Mouse (Mus musculus) midbrain, postnatal 0 days (tissue): ENCODE data around the gene Cpne4. TPM values are rescaled to one million over a fixed set of nuclear protein-coding genes. Genes with fewer than 3 reads are reported as not detected.

Experiments
- ATAC-seq: fragments of 200-750 bp; cut with Nextera tagmentation; 2 replicates; pipeline ENCODE4 v1.8.0; 2017; ENCODE audit warnings: moderate number of reproducible peaks, mild to moderate bottlenecking, moderate TSS enrichment, moderate library complexity; ENCODE audit not compliant: low FRiP score
- DNase-seq: peaks from one replicate; pipeline ENCODE4 v3.0.0-alpha.2; 2015; ENCODE audit warnings: low spot score
- H3K27ac ChIP-seq: fragments of 300-500 bp; sonication (generic); 2 replicates; pipeline ENCODE4 v1.5.1; 2014; ENCODE audit warnings: low read depth, mild to moderate bottlenecking, low read length, mixed read lengths
- H3K27me3 ChIP-seq: fragments of 300-500 bp; sonication (generic); 2 replicates; pipeline ENCODE4 v1.6.1; 2014; ENCODE audit warnings: low read length, control low read depth, mixed read lengths; ENCODE audit not compliant: insufficient read depth
- H3K36me3 ChIP-seq: fragments of 300-500 bp; sonication (generic); 2 replicates; pipeline ENCODE4 v1.6.1; 2014; ENCODE audit warnings: low read length, control low read depth, mixed read lengths; ENCODE audit not compliant: insufficient read depth
- H3K4me1 ChIP-seq: fragments of 300-500 bp; sonication (generic); 2 replicates; pipeline ENCODE4 v1.6.1; 2014; ENCODE audit warnings: mild to moderate bottlenecking, control low read depth, antibody characterized with exemption, low read length, mixed read lengths; ENCODE audit not compliant: insufficient read depth
- H3K4me2 ChIP-seq: fragments of 300-500 bp; sonication (generic); 2 replicates; pipeline ENCODE4 v1.6.1; 2014; ENCODE audit warnings: low read depth, mild to moderate bottlenecking, low read length, mixed read lengths; ENCODE audit not compliant: poor library complexity, severe bottlenecking
- H3K4me3 ChIP-seq: fragments of 300-500 bp; sonication (generic); 2 replicates; pipeline ENCODE4 v1.5.1; 2014; ENCODE audit warnings: low read depth, mild to moderate bottlenecking, low read length, moderate library complexity
- H3K9ac ChIP-seq: fragments of 300-500 bp; sonication (generic); replicated peaks from 2 replicates; pipeline ENCODE4 v1.6.1; 2014; ENCODE audit warnings: mild to moderate bottlenecking, low read length, moderate library complexity, mixed read lengths; ENCODE audit not compliant: poor library complexity, severe bottlenecking
- H3K9me3 ChIP-seq: fragments of 300-500 bp; sonication (generic); 2 replicates; pipeline ENCODE4 v1.6.1; 2016; ENCODE audit warnings: low read length, control low read depth
- CTCF ChIP-seq: IDR thresholded peaks from 2 replicates; pipeline ENCODE4 v1.5.1; 2016; ENCODE audit warnings: antibody characterized with exemption, mild to moderate bottlenecking
- WGBS: fragments of 180-500 bp; shearing (Covaris S2); extraction: QIAGEN DNeasy Blood & Tissue Kit; methylation state at CpG from one replicate; pipeline ENCODE4 v1.1.7; 2014; 5-methylcytosine and 5-hydroxymethylcytosine counted together
- microRNA-seq: library from miRNA; unstranded; fragments of <30 nt; microRNA quantifications from one replicate; pipeline ENCODE4, GENCODE M21; 2016; ENCODE audit warnings: borderline number of aligned reads
- polyA plus RNA-seq: library from polyadenylated mRNA; unstranded; fragments of >200 nt; fragmentation: Nextera tagmentation; extraction: Ambion mirVana; gene quantifications from 2 replicates; pipeline ENCODE4 v1.2.1, GENCODE M21; 2015
- total RNA-seq: library from RNA; depleted of rRNA; stranded (reverse); fragments of >200 nt; gene quantifications from 2 replicates; pipeline ENCODE4 v1.2.3, GENCODE M21; 2014; rRNA removed

The Cpne4 gene
- total and polyA plus RNA-seq, 2 experiments from 2014 or later: 25.5 to 38.3 TPM

- DNase-seq (no peak), ATAC-seq (no peak)
- 94% methylated on average over 13 of the region's 13 CpGs for WGBS
- Histone ChIP-seq H3K27ac (no peak overlapping the region), H3K4me2 (no peak overlapping the region), H3K9ac (no peak overlapping the region), H3K9me3 (no peaks in the 10 kb centered on the region), H3K4me1 (no peaks in the 10 kb centered on the region), H3K27me3 (no peaks in the 10 kb centered on the region), H3K4me3 (no peak overlapping the region), H3K36me3 (peaks cover 29% of the 10 kb centered on the region)
- no peak for TF ChIP-seq CTCF
These were observed 529.8 kb downstream of the Cpne4 start for GRCm38 (mm10) chr9:105076756-105077424.

GRCm38 (mm10) chr9:105078460-105078859 lies 531.4 kb downstream of the Cpne4 start:
- no peak overlapping the region for H3K4me2 ChIP-seq
- TF ChIP-seq CTCF: no peak
- no peaks in the 10 kb centered on the region for H3K27me3 ChIP-seq
- WGBS: 88% methylated on average over 4 of the region's 4 CpGs
- ATAC-seq: no peak
- no peak for DNase-seq
- H3K9me3 ChIP-seq: no peaks in the 10 kb centered on the region
- peaks cover 28% of the 10 kb centered on the region for H3K36me3 ChIP-seq
- no peak overlapping the region for H3K27ac ChIP-seq
- H3K9ac ChIP-seq: no peak overlapping the region
- H3K4me3 ChIP-seq: no peak overlapping the region
- no peaks in the 10 kb centered on the region for H3K4me1 ChIP-seq

- Histone ChIP-seq H3K9ac (no peak overlapping the region), H3K4me3 (no peak overlapping the region), H3K9me3 (no peaks in the 10 kb centered on the region), H3K4me1 (no peaks in the 10 kb centered on the region), H3K27me3 (no peaks in the 10 kb centered on the region), H3K36me3 (peaks cover 17% of the 10 kb centered on the region), H3K27ac (no peak overlapping the region), H3K4me2 (no peak overlapping the region)
- ATAC-seq (no peak), DNase-seq (no peak)
- TF ChIP-seq CTCF: no peak
- 96% methylated on average over 3 of the region's 3 CpGs for WGBS
These were observed 533.2 kb downstream of the Cpne4 start for GRCm38 (mm10) chr9:105080246-105080645.

Small RNA genes within 50 kb of the gene (microRNA-seq; reads per million reads assigned to microRNA genes)
- not detected for gene Gm23391

Other genes with a start within 250 kb of the Cpne4 start
- 1.3 and 2.4 TPM in 2 replicates for gene Acpp, start 209.5 kb upstream of the Cpne4 start, total RNA-seq
- gene Acpp, start 209.5 kb upstream of the Cpne4 start, polyA plus RNA-seq: 0.53 TPM in 2 replicates